Mouse (Mus musculus): Measurements from ENCODE around the gene Adtrp. TPM values are rescaled to one million over a fixed set of nuclear protein-coding genes. Genes with fewer than 3 reads are reported as not detected.

The Adtrp gene
- total and polyA plus RNA-seq, 2 experiments from 2014 or later = 0.26 TPM

DNA sequence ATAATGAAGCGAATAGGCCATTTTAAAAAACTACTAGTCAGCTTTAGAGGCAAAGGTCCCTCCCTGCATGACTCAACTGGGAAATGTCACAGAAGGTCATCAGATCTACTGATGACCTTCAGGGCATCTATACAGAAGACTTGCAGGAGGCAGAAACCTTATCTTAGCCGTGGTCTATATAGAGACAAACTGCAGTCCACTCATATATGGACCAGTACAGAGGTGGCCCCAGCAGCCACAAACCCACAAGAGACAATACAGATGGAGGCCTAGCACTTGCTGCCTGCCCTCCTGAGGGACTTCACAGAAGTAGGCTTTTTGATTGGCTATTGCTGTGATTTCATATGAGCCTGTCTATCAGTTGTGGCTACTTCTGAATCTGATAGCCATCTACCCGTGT, 85.5 kb downstream of the Adtrp start:
- no peak for TF ChIP-seq CTCF (IDR thresholded peaks at IDR 0.05; ENCODE audit: low read depth)
- no peak for DNase-seq (ENCODE audit: low spot score)
- H3K27ac ChIP-seq = no peak overlapping the region
- H3K4me1 ChIP-seq (ENCODE audit: insufficient read depth, low read length) = peaks cover 5% of the 10 kb centered on the region; the same call in 1 of the 2 replicates
- no peak overlapping the region for H3K4me2 ChIP-seq (ENCODE audit: low read depth, low read length)
- no peak overlapping the region for H3K4me3 ChIP-seq (ENCODE audit: low read length)
- no peaks in the 10 kb centered on the region for H3K27me3 ChIP-seq (ENCODE audit: insufficient read depth, low read length)
- no peak for ATAC-seq
- H3K9ac ChIP-seq (replicated peaks; ENCODE audit: low read length) = no peak overlapping the region
- WGBS = 89% methylated on average over 3 of the region's 3 CpGs
- no peaks in the 10 kb centered on the region for H3K36me3 ChIP-seq (ENCODE audit: insufficient read depth, low read length)
- H3K9me3 ChIP-seq (ENCODE audit: low read length) = no peaks in the 10 kb centered on the region

DNA sequence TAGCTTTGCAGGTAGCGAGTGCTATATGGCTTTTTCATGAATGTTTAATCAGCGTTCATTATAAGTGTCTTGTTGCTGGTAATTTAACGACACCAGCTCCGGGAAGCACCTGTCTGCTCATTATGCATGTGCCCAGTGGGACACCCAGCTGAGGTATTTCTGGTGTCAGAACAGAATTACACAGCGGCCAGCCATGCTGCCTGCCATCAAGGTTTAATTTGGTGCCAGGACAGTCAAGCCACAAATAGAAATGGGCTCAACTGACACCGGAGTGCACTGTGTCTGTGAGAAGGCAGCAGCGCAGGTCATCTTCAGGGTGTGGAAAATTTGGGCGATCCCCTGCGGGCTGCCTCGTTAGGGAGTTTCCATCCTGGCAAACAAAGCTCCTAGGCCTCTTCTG, 87.0 kb downstream of the Adtrp start:
- H3K9ac ChIP-seq (replicated peaks; ENCODE audit: low read length) = no peak overlapping the region
- no peak for DNase-seq (ENCODE audit: low spot score)
- H3K4me1 ChIP-seq (ENCODE audit: insufficient read depth, low read length) = peaks cover 5% of the 10 kb centered on the region; the same call in 1 of the 2 replicates
- no peaks in the 10 kb centered on the region for H3K27me3 ChIP-seq (ENCODE audit: insufficient read depth, low read length)
- 46% methylated on average over 10 of the region's 10 CpGs for WGBS
- no peak for ATAC-seq
- no peak overlapping the region for H3K4me2 ChIP-seq (ENCODE audit: low read depth, low read length)
- no peak for TF ChIP-seq CTCF (IDR thresholded peaks at IDR 0.05; ENCODE audit: low read depth)
- H3K4me3 ChIP-seq (ENCODE audit: low read length) = no peak overlapping the region
- no peaks in the 10 kb centered on the region for H3K36me3 ChIP-seq (ENCODE audit: insufficient read depth, low read length)
- H3K27ac ChIP-seq = no peak overlapping the region
- H3K9me3 ChIP-seq (ENCODE audit: low read length) = no peaks in the 10 kb centered on the region

DNA sequence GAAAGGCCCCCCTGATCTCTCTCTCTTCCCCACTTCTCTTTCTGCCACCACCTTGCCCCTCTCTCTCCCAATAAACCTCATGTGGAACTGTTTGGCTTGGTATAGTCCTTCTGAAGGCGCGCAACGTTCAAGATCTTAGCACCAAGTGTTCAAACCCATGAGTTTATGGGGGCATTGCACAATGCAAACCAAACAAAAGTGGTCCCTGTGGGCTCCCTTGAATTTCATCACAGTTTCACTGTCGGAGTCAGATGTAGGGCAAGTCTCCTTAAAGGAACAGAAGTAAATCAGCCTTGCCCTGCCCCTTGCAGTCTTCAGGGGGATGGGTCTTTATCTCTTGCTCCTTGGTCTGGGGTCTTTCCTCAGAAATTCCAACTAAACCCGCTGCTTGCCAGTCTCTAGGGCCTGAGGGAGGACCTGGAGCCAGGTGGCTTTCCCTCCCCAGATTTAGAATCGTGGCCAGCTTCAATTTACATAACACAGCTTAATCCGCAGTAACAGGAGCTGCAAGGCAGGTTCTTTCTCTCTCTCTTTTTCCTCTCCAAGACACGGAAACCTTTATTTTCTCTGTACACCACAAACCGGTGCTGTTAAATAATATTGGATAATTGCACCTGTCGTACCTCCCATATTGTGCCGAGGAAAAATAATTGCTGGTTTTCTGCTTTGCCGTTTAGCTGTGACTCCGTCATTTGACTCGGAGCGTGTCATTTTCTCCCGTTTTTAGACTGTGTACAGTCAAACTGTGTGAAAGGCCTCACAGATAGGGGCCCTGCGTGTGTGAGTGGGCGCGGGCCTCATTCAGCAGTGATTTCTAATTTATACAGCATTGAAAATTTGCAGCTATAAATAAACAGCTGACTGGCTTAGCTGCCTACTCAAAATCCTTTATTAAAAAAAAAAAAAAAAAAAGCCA, 88.7 kb downstream of the Adtrp start:
- WGBS = 37% methylated on average over 19 of the region's 19 CpGs
- H3K9ac ChIP-seq (replicated peaks; ENCODE audit: low read length) = 0 out of 2 replicates have a peak overlapping the region, but pooled peaks have one; percentile 9

GRCm38 (mm10) chr13:41753114-41753513, 94.4 kb downstream of the Adtrp start:
- Histone ChIP-seq H3K4me3 (ENCODE audit: low read length) (no peak overlapping the region), H3K9me3 (ENCODE audit: low read length) (no peaks in the 10 kb centered on the region), H3K27me3 (ENCODE audit: insufficient read depth, low read length) (no peaks in the 10 kb centered on the region), H3K9ac (replicated peaks; ENCODE audit: low read length) (no peak overlapping the region), H3K4me2 (ENCODE audit: low read depth, low read length) (no peak overlapping the region), H3K4me1 (ENCODE audit: insufficient read depth, low read length) (no peaks in the 10 kb centered on the region), H3K36me3 (ENCODE audit: insufficient read depth, low read length) (no peaks in the 10 kb centered on the region), H3K27ac (no peak overlapping the region)
- DNase-seq (ENCODE audit: low spot score) = no peak
- 78% methylated on average over 5 of the region's 5 CpGs for WGBS
- no peak for TF ChIP-seq CTCF (IDR thresholded peaks at IDR 0.05; ENCODE audit: low read depth)
- ATAC-seq = no peak

More for the DNA sequence above, 88.7 kb downstream of the Adtrp start:
- Histone ChIP-seq H3K4me3 (ENCODE audit: low read length) (no peak overlapping the region), H3K27me3 (ENCODE audit: insufficient read depth, low read length) (no peaks in the 10 kb centered on the region), H3K36me3 (ENCODE audit: insufficient read depth, low read length) (no peaks in the 10 kb centered on the region), H3K4me1 (ENCODE audit: insufficient read depth, low read length) (peaks cover 5% of the 10 kb centered on the region; the same call in 1 of the 2 replicates), H3K9me3 (ENCODE audit: low read length) (no peaks in the 10 kb centered on the region), H3K4me2 (ENCODE audit: low read depth, low read length) (0 out of 2 replicates have a peak overlapping the region, but pooled peaks have one; percentile 30), H3K27ac (no peak overlapping the region; the same call in 1 of the 2 replicates)
- peak; percentile 42 for DNase-seq (ENCODE audit: low spot score)
- ATAC-seq = peak; percentile 58; the same call in 1 of the 2 replicates
- TF ChIP-seq CTCF (IDR thresholded peaks at IDR 0.05; ENCODE audit: low read depth) = no peak

GRCm38 (mm10) chr13:41750481-41750880, 97.0 kb downstream of the Adtrp start:
- H3K36me3 ChIP-seq (ENCODE audit: insufficient read depth, low read length) = no peaks in the 10 kb centered on the region
- H3K27ac ChIP-seq = no peak overlapping the region
- no peaks in the 10 kb centered on the region for H3K9me3 ChIP-seq (ENCODE audit: low read length)
- ATAC-seq (no peak), DNase-seq (ENCODE audit: low spot score) (no peak)
- H3K4me3 ChIP-seq (ENCODE audit: low read length) = no peak overlapping the region
- WGBS = 61% methylated on average over 5 of the region's 5 CpGs
- no peak for TF ChIP-seq CTCF (IDR thresholded peaks at IDR 0.05; ENCODE audit: low read depth)
- H3K9ac ChIP-seq (replicated peaks; ENCODE audit: low read length) = no peak overlapping the region
- no peaks in the 10 kb centered on the region for H3K4me1 ChIP-seq (ENCODE audit: insufficient read depth, low read length)
- no peak overlapping the region for H3K4me2 ChIP-seq (ENCODE audit: low read depth, low read length)
- no peaks in the 10 kb centered on the region for H3K27me3 ChIP-seq (ENCODE audit: insufficient read depth, low read length)

- DNase-seq (ENCODE audit: low spot score) = no peak
- H3K4me1 ChIP-seq (ENCODE audit: insufficient read depth, low read length) = no peaks in the 10 kb centered on the region
- H3K27ac ChIP-seq = no peak overlapping the region
- no peaks in the 10 kb centered on the region for H3K9me3 ChIP-seq (ENCODE audit: low read length)
- H3K9ac ChIP-seq (replicated peaks; ENCODE audit: low read length) = no peak overlapping the region
- no peak for ATAC-seq
- H3K36me3 ChIP-seq (ENCODE audit: insufficient read depth, low read length) = no peaks in the 10 kb centered on the region
- H3K4me3 ChIP-seq (ENCODE audit: low read length) = no peak overlapping the region
- no peaks in the 10 kb centered on the region for H3K27me3 ChIP-seq (ENCODE audit: insufficient read depth, low read length)
- 81% methylated on average over 9 of the region's 9 CpGs for WGBS
- TF ChIP-seq CTCF (IDR thresholded peaks at IDR 0.05; ENCODE audit: low read depth) = no peak
- no peak overlapping the region for H3K4me2 ChIP-seq (ENCODE audit: low read depth, low read length)
Measured at GRCm38 (mm10) chr13:41748866-41749265, 98.6 kb downstream of the Adtrp start.

DNA sequence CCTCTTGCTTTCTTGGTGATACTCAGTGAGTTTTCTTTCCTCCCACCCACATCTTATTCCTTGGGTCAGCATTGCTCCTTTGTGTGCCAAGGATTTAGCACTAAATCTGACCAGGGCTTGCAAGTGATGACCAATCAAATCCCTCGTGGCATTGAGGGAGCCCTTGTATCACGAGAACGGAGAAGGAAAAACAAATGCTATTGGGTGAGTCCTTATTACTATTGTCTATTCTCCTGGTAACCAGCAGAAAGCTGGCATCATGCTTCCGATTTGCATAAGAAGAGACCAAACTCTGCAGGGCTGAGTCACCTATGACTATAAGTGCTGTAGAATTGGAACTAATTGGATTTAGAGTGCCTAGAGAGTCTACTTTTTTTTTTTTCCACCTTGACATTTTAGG, 99.8 kb downstream of the Adtrp start:
- DNase-seq (ENCODE audit: low spot score) = peak; percentile 31
- no peak overlapping the region for H3K27ac ChIP-seq
- ATAC-seq = no peak
- TF ChIP-seq CTCF (IDR thresholded peaks at IDR 0.05; ENCODE audit: low read depth) = no peak
- no peaks in the 10 kb centered on the region for H3K4me1 ChIP-seq (ENCODE audit: insufficient read depth, low read length)
- no peaks in the 10 kb centered on the region for H3K27me3 ChIP-seq (ENCODE audit: insufficient read depth, low read length)
- WGBS = 52% methylated on average over 4 of the region's 4 CpGs
- H3K4me3 ChIP-seq (ENCODE audit: low read length) = no peak overlapping the region
- H3K36me3 ChIP-seq (ENCODE audit: insufficient read depth, low read length) = no peaks in the 10 kb centered on the region
- no peak overlapping the region for H3K4me2 ChIP-seq (ENCODE audit: low read depth, low read length)
- no peak overlapping the region for H3K9ac ChIP-seq (replicated peaks; ENCODE audit: low read length)
- no peaks in the 10 kb centered on the region for H3K9me3 ChIP-seq (ENCODE audit: low read length)
